Mouse (Mus musculus): ENCODE results near the gene Notum. TPM values are rescaled to one million over a fixed set of nuclear protein-coding genes. Genes with fewer than 3 reads are reported as not detected.
A peak's percentile ranks its signal among the peaks of the same experiment; 100 is the strongest.

Notum gene
- polyA plus RNA-seq, 1 experiment = 0.19 TPM

DNA sequence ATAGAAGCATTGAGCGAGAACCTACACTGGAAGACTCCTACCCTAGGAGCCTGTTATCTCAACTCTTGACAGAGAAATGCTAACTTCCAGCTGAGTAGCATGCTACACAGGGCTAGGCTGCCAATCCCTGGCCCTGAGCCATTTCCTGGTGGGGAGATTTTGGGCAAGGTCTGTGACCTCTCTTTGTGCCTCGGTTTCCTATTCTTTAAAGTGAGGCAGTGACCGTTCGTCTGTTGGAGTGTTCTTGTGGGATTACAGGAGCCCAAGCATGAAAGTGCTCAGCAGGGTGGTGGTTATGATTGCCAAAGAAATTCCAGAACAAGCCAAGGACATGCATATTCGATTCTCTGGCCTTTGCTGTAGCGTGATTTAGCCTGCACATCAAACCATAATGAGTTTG lies 1.8 kb upstream of the Notum start:
- TF ChIP-seq MYOD1 (IDR thresholded peaks at IDR 0.05; ENCODE audit: control insufficient read depth in 1 of 3, insufficient read length in 2 of 3, low read depth in 2 of 3) (no peak), SRF (IDR thresholded peaks at IDR 0.05; ENCODE audit: control insufficient read depth, insufficient read length, low read depth) (no peak), MAX (IDR thresholded peaks at IDR 0.05; ENCODE audit: low read depth) (no peak), MYOG (IDR thresholded peaks at IDR 0.05; ENCODE audit: control insufficient read depth in 1 of 3, insufficient read depth in 1 of 3, insufficient read length in 2 of 3, low read depth in 2 of 3) (no peak), TCF3 (IDR thresholded peaks at IDR 0.05; ENCODE audit: insufficient read length, low read depth) (no peak), POLR2AphosphoS2 (IDR thresholded peaks at IDR 0.05; ENCODE audit: insufficient read length, low read depth) (no peak), TCF12 (IDR thresholded peaks at IDR 0.05; ENCODE audit: insufficient read depth, poor library complexity, severe bottlenecking) (no peak), POLR2A (IDR thresholded peaks at IDR 0.05; ENCODE audit: insufficient read length, low read depth) (no peak), CEBPB (IDR thresholded peaks at IDR 0.05; ENCODE audit: insufficient read depth, poor library complexity, severe bottlenecking) (no peak), USF1 (IDR thresholded peaks at IDR 0.05; ENCODE audit: low read depth) (no peak), REST (IDR thresholded peaks at IDR 0.05; ENCODE audit: insufficient read depth, insufficient read length) (no peak), E2F4 (IDR thresholded peaks at IDR 0.05; ENCODE audit: insufficient read depth) (no peak)
- Histone ChIP-seq H3K79me2 (ENCODE audit: control insufficient read depth, insufficient read depth) (no peaks in the 10 kb centered on the region), H3K36me3 (ENCODE audit: control insufficient read depth, insufficient read depth) (no peaks in the 10 kb centered on the region), H3ac (ENCODE audit: control insufficient read depth, insufficient read length) (no peak overlapping the region), H3K4me3 (no peak overlapping the region), H3K27me3 (ENCODE audit: control insufficient read depth, insufficient read depth, insufficient read length) (peaks cover 52% of the 10 kb centered on the region), H3K4me2 (ENCODE audit: low read depth) (no peak overlapping the region)

DNA sequence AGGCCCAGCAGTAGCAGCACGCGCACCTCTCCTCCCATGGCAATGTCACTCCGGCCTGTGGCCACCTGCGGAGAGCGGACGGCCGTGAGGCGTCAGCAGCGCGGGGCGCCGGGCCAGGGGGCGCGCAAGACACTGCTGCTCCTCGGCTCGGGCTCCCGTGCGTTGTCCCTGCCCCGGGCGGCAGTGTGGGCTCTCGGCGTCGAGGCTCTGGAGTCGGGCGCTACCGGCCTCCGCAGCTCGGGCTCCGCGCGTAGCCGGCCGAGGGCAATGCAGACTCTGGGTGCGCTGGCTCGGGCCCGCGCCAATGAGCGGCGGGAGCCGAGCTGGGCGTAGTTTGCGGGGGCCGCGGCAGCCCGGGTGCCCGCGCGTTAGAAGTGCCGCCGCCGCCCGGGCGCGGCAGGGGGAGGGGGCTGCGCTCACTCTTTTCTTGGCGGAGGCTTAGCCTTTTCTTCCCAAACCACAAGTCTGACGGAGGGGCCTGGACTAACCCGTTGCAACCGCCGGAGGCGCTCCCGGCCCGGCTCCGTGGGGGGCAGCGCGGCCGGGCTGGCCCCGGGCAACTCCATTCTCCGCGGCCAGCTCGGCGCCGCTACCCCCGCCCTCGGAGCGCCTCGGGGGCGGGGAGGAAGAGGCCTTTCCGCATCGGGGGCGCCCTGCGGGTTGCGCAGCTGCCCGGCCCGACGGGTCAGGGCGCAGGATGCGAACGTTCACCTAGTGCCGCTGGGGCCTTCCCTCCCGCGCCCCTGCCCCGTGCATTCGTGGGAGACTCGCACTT lies 487 bp downstream of the Notum start:
- peak overlapping the region; percentile 73 for H3K4me2 ChIP-seq (ENCODE audit: low read depth)
- peaks cover 74% of the 10 kb centered on the region for H3K27me3 ChIP-seq (ENCODE audit: control insufficient read depth, insufficient read depth, insufficient read length)
- H3ac ChIP-seq (ENCODE audit: control insufficient read depth, insufficient read length) = peak overlapping the region; percentile 20

DNA sequence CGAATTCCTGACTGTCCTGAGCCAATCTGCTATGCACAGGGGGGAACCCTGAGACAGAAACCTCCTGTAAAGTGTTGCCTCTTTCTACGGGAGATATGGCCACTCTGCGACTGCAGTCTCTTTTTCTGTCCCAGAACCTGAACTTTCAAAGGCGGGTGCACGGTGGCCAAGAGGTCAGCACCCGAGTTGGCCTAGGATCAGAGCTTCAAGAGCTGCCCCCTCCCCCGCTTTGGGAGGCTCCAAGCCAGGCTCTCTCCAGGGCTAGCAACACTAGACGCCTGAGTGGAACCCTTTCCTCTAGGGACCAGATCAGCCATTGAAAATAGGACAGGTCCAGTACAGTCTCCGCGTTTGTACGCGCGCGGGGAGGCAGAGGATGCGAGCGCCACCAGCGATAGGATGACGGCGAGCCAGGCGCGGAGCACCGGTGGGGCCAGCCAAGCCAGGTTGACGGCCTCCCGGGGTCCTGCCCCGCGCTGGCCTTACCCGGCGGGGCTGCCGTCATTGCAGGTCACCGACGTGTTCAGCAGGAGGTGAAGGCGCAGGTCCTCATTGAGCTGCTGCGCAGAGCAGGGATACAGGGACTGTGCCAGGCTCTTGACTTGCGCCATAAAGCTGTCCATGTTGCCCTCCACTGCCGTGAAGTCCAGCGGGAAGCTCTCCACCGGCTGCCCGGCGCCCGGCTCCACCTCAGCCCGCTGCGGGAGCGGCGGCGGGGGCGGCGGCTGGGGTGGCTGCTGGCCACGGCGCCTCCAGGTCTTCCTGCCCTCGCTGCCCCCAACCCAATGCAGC lies 1.3 kb downstream of the Notum start:
- H3K27me3 ChIP-seq (ENCODE audit: control insufficient read depth, insufficient read depth, insufficient read length) = peaks cover 71% of the 10 kb centered on the region
- peak overlapping the region; percentile 73 for H3K4me2 ChIP-seq (ENCODE audit: low read depth)
- TF ChIP-seq MYOD1 (IDR thresholded peaks at IDR 0.05; ENCODE audit: control insufficient read depth in 1 of 3, insufficient read length in 2 of 3, low read depth in 2 of 3) (no peak), POLR2A (IDR thresholded peaks at IDR 0.05; ENCODE audit: insufficient read length, low read depth) (no peak), E2F4 (IDR thresholded peaks at IDR 0.05; ENCODE audit: insufficient read depth) (no peak), TCF3 (IDR thresholded peaks at IDR 0.05; ENCODE audit: insufficient read length, low read depth) (no peak), TCF12 (IDR thresholded peaks at IDR 0.05; ENCODE audit: insufficient read depth, poor library complexity, severe bottlenecking) (no peak), MAX (IDR thresholded peaks at IDR 0.05; ENCODE audit: low read depth) (no peak), USF1 (IDR thresholded peaks at IDR 0.05; ENCODE audit: low read depth) (no peak), POLR2AphosphoS2 (IDR thresholded peaks at IDR 0.05; ENCODE audit: insufficient read length, low read depth) (no peak), MYOG (IDR thresholded peaks at IDR 0.05; ENCODE audit: control insufficient read depth in 1 of 3, insufficient read depth in 1 of 3, insufficient read length in 2 of 3, low read depth in 2 of 3) (no peak), CEBPB (IDR thresholded peaks at IDR 0.05; ENCODE audit: insufficient read depth, poor library complexity, severe bottlenecking) (no peak), REST (IDR thresholded peaks at IDR 0.05; ENCODE audit: insufficient read depth, insufficient read length) (no peak), SRF (IDR thresholded peaks at IDR 0.05; ENCODE audit: control insufficient read depth, insufficient read length, low read depth) (no peak)
- H3K79me2 ChIP-seq (ENCODE audit: control insufficient read depth, insufficient read depth) = no peaks in the 10 kb centered on the region
- H3K36me3 ChIP-seq (ENCODE audit: control insufficient read depth, insufficient read depth) = no peaks in the 10 kb centered on the region
- no peak overlapping the region for H3K4me3 ChIP-seq
- H3ac ChIP-seq (ENCODE audit: control insufficient read depth, insufficient read length) = no peak overlapping the region

More for the DNA sequence above, 487 bp downstream of the Notum start:
- Histone ChIP-seq H3K79me2 (ENCODE audit: control insufficient read depth, insufficient read depth) (no peaks in the 10 kb centered on the region), H3K36me3 (ENCODE audit: control insufficient read depth, insufficient read depth) (no peaks in the 10 kb centered on the region), H3K4me3 (no peak overlapping the region)
- TF ChIP-seq CEBPB (IDR thresholded peaks at IDR 0.05; ENCODE audit: insufficient read depth, poor library complexity, severe bottlenecking) = no peak
- peak in 1 of 3 experiments; percentile 41 for TF ChIP-seq MYOD1 (IDR thresholded peaks at IDR 0.05; ENCODE audit: control insufficient read depth in 1 of 3, insufficient read length in 2 of 3, low read depth in 2 of 3)
- TF ChIP-seq USF1 (IDR thresholded peaks at IDR 0.05; ENCODE audit: low read depth) = no peak
- no peak for TF ChIP-seq MAX (IDR thresholded peaks at IDR 0.05; ENCODE audit: low read depth)
- peak in 2 of 3 experiments; percentile 12 to 17 for TF ChIP-seq MYOG (IDR thresholded peaks at IDR 0.05; ENCODE audit: control insufficient read depth in 1 of 3, insufficient read depth in 1 of 3, insufficient read length in 2 of 3, low read depth in 2 of 3)
- TF ChIP-seq REST (IDR thresholded peaks at IDR 0.05; ENCODE audit: insufficient read depth, insufficient read length) = no peak
- TF ChIP-seq TCF12 (IDR thresholded peaks at IDR 0.05; ENCODE audit: insufficient read depth, poor library complexity, severe bottlenecking) = no peak
- TF ChIP-seq POLR2A (IDR thresholded peaks at IDR 0.05; ENCODE audit: insufficient read length, low read depth) = no peak
- no peak for TF ChIP-seq SRF (IDR thresholded peaks at IDR 0.05; ENCODE audit: control insufficient read depth, insufficient read length, low read depth)

DNA sequence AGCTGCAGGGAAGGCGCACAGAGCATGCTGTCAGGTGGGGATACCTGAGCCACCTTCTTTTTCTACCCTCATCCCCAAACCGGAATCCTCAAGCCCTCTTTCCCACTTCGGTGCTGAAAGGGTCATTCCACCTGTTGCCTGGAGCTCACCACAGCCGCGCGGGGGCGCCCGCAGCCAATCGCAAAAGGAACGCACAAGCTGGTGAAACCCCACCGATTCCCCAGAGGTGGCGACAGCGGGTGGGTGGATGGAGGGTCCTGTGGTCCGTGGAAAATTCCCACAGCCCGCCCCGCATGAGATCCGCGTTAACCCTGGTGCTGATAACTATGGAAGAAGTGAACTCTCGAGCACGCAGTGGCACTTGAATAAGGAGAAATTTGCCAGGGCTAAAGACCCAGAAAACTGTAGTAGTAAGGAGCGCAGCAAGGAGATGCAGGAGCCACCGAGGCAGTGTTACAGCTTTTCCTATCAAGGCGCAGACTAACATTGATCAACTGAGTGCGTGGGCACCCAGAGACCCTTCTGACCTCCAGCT lies 2.0 kb downstream of the Notum start:
- TF ChIP-seq E2F4 (IDR thresholded peaks at IDR 0.05; ENCODE audit: insufficient read depth) (no peak), USF1 (IDR thresholded peaks at IDR 0.05; ENCODE audit: low read depth) (no peak), POLR2AphosphoS2 (IDR thresholded peaks at IDR 0.05; ENCODE audit: insufficient read length, low read depth) (no peak), TCF12 (IDR thresholded peaks at IDR 0.05; ENCODE audit: insufficient read depth, poor library complexity, severe bottlenecking) (no peak), REST (IDR thresholded peaks at IDR 0.05; ENCODE audit: insufficient read depth, insufficient read length) (no peak), MAX (IDR thresholded peaks at IDR 0.05; ENCODE audit: low read depth) (no peak), MYOG (IDR thresholded peaks at IDR 0.05; ENCODE audit: control insufficient read depth in 1 of 3, insufficient read depth in 1 of 3, insufficient read length in 2 of 3, low read depth in 2 of 3) (peak; percentile 36 to 87 (median 71)), POLR2A (IDR thresholded peaks at IDR 0.05; ENCODE audit: insufficient read length, low read depth) (no peak), CEBPB (IDR thresholded peaks at IDR 0.05; ENCODE audit: insufficient read depth, poor library complexity, severe bottlenecking) (no peak), MYOD1 (IDR thresholded peaks at IDR 0.05; ENCODE audit: control insufficient read depth in 1 of 3, insufficient read length in 2 of 3, low read depth in 2 of 3) (peak in 2 of 3 experiments; percentile 78 to 86), TCF3 (IDR thresholded peaks at IDR 0.05; ENCODE audit: insufficient read length, low read depth) (no peak), SRF (IDR thresholded peaks at IDR 0.05; ENCODE audit: control insufficient read depth, insufficient read length, low read depth) (no peak)

More for the DNA sequence above, 2.0 kb downstream of the Notum start:
- H3K4me2 ChIP-seq (ENCODE audit: low read depth) = peak overlapping the region; percentile 4
- H3ac ChIP-seq (ENCODE audit: control insufficient read depth, insufficient read length) = no peak overlapping the region
- no peaks in the 10 kb centered on the region for H3K36me3 ChIP-seq (ENCODE audit: control insufficient read depth, insufficient read depth)
- H3K79me2 ChIP-seq (ENCODE audit: control insufficient read depth, insufficient read depth) = no peaks in the 10 kb centered on the region
- H3K27me3 ChIP-seq (ENCODE audit: control insufficient read depth, insufficient read depth, insufficient read length) = peaks cover 68% of the 10 kb centered on the region
- no peak overlapping the region for H3K4me3 ChIP-seq

Data from myocyte (in vitro differentiated cells).